Mouse (Mus musculus) mammary gland, adult 2 months (tissue): ENCODE results near the gene Oaz1. TPM values are rescaled to one million over a fixed set of nuclear protein-coding genes. Genes with fewer than 3 reads are reported as not detected.

ENCODE experiments used
- polyA plus RNA-seq: library from polyadenylated mRNA; depleted of rRNA; stranded (reverse); fragments of >200 nt; gene quantifications from 2 replicates; pipeline ENCODE4 v1.2.3, GENCODE M21; 2012; ENCODE audit warnings: low replicate concordance; rRNA removed

The Oaz1 gene
- polyA plus RNA-seq, result 1,126 and 1,128 TPM in 2 replicates

DNA sequence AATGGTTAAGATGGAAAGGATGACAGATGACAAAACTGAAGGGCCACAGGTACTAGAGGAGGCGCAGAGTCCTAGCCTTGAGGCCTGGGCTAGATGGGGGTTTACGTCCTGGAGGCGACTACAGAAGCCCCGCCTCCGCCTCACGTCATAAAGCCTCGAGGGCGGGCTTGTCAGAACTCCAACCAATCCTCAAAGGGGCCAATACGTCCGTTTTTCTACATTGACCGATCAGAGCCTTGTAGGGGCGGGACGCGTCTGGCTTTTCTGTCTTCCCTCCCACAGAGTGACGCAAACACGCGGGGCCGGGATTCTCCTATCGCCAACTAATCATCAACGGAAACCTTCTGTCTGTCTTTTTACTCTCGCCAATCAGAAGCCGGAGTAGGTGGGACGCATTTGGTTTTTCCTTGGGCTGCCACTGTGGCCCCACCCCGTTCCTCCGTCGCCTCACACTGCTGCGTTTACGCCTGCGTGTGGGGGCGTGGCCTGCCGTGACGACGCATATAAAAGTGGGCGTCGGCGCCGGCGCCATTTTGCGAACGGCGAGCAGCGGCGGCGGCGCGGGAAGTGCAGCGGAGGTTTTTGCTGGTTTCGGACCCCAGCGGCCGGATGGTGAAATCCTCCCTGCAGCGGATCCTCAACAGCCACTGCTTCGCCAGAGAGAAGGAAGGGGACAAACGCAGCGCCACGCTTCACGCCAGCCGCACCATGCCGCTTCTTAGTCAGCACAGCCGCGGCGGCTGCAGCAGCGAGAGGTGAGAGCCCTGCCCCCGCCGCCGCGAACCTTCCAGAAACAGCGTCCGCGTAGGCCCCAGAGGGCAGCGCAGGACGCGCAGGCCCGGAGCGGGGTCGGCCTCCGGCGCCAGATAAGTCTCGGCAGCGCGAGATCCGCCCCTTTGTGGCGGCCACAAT is at the start of gene Oaz1:
Oaz1 (plus strand) TSS at position 506 of the 912 bp plus-strand sequence.

DNA sequence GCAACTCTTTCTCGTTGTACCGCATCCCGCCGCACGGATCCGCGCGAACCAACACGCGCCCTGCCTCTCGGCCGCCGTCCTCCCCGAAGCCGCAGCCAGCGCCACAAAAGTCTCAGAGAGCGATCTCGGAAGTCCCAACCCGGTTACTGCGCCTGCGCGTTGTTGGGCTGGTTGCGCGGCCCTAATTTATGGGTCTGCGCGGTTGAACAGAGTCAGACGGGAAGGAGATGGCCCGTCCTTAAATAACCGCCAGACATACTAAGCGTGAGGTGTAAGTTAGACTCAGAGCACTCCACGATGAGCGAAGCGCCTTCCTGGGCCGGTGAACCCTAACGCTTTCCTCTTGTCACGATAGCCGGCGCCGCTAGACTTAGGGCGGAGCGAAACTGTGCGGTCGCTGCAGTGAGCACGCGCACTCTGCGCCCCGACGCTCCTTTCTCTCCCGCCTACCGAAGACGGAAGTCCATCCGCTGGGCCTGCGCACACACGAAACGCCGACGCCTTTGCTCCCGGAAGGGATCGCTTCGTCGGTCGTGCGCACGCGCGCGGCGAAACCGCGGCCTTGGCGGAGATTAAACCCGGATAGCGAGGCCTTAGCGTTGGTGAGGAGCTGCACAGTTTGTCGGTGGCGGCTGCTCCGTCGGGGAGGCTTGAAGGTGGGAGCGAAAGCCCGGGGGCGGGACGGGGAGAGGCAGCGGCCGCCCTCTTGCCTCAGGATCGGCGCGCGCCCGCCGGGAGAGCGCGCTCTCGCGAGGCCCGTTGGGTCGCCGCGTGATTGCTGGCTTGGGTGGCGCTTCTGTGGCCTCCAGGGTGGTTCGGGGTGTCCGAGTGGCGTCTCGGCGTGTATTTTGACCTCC is 28.1 kb upstream of the Oaz1 start, which contains the start of the genes Sf3a2 and Plekhj1:
Sf3a2 (plus strand) TSS at position 49 of the 857 bp plus-strand sequence.
Plekhj1 (minus strand) TSS at position 477 of the 857 bp plus-strand sequence.

DNA sequence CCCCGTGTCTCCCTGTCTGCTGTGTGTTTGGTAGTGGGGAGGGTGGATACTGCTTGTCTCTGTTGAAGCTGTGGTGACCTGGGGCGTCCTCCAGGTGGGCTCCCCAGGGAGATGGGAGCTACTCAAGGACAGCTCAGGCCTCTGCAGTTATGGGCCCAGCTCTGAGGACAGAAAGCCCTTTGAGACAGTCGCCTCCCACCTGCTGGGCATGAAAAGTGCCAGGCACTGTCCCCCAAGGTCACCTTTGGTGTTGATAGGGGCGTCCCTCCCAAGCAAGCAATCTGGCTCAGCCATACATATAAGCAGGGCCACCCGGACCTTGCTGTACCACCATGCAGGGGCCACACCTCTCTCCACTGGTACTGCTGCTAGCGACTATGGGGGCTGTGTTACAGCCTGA is 21.5 kb upstream of the Oaz1 start, which contains the start of gene Amh:
Amh (plus strand) TSS at position 328 of the 400 bp plus-strand sequence.

DNA sequence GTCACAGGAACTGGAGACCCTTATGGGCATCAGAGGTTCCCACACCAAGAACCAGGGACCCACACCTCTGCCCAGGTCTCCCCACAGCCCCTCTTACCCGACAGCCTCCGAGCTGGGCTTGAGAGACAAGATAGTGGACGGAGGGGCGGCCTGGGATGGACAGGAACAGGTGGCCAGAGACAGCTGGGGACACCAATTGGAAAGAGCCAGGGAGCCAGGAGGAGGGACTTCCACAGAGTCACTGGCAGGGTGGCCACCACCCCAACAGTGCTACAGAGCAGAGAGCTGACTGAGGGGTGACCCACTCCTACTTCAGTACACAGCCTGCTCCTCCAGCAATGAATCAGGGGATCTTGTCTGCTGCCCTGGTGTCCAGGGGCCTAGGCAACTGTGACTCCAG is 13.1 kb upstream of the Oaz1 start, which contains the start of gene Jsrp1:
Jsrp1 (minus strand) TSS at position 133 of the 400 bp plus-strand sequence.

DNA sequence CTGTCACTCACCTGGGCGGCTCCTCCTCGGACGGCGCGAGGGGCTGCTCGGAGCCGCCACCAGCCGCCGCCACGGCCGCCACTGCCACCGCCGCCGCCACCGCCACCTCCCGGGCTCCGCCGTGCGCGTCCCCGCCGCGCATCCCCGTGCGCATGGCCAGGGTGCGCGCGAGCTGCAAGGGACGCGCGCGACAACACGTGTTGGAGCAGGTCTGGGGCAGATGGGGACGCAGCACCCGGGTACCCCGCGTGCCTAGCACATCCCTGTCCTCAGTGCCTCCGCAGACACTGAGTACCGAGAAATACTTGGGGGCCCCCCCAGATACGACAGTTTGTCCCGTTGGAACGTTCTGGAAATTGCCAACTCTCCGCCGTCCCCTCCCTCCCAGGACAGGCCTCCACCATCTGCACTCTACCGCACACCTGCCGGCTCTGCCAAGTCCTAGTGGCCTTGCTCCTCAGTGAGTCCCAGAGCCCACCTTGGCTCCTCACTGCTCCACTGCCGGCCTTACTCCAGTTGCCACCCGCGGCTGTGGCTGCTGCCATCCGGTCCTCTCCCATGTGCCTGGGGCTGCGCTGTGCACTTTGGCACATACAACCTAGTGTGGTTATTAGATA is 17.6 kb downstream of the Oaz1 start, which contains the start of gene Lingo3:
Lingo3 (minus strand) TSS at position 109 of the 617 bp plus-strand sequence.

DNA sequence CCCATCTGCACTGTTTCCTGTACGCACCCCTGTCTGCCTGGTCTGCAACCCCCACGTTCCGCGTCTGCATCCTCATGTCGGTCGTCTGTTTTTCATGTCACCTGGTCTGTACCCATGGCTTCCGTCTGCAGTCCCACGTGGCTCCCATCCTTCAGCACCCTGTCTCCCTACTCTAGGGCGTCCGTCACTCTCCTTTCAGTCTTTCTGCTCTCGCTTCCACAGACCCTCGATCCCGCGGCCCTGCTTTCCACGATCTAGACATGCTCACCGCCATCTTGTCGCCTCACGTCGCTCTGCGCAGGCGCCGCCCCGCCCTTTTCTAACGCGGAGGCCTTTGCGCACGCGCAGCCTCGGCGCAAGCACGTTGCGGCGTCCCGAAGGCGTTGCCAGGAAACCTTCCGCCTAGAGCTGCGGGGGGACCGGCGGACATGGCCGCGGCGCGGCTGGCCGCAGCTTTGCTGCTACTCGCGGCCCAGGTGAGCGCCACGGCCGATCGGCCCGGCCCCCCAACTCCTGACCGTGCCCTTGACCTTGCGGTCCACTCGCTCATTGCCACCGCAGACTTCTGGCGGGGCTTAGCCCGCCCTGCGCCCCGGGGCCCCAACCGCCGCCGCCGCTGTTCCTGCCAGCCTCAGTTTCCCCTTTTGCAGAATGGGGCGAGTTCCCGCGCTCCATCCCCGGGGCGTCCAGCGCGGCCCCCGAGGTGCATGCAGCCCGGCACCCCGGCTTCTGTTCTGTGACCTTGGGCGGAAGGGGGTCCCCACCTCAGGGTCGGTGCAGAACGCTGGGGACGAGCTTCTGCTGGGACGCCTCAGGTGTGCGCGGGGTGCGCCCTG is 28.7 kb downstream of the Oaz1 start, which contains the start of the genes Lsm7 and Sppl2b:
Lsm7 (minus strand) TSS at position 297 of the 836 bp plus-strand sequence.
Sppl2b (plus strand) TSS at position 363 of the 836 bp plus-strand sequence.

DNA sequence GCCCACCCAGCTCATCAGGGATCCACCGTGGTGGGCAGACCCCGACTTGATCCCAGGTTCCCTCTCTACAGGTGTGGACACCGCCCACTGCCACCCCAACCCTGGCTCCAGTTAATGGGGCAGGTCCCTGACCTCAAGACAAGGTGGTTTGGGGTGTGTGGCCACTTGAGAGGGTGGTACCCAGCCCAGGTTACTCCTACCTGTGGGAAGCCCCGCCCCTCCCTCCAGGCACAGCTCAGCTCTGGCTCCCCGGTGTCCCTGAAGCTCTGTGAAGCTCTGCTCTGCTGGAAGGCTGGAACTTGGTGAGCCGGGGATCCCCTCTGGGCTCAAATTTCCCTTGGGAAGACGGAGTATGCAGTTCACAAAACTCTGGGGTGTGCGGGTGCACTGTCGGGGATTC is 45.1 kb downstream of the Oaz1 start, which contains the start of gene Tmprss9:
Tmprss9 (plus strand) TSS at position 268 of the 400 bp plus-strand sequence.

Other genes with a start within 250 kb of the Oaz1 start
- 17.2 and 59.7 TPM in 2 replicates for gene Klf16, start 249.3 kb upstream of the Oaz1 start, polyA plus RNA-seq
- gene Abhd17a, start 236.3 kb upstream of the Oaz1 start, polyA plus RNA-seq, result 205 and 464 TPM in 2 replicates
- 135 and 145 TPM in 2 replicates for gene Scamp4, start 223.8 kb upstream of the Oaz1 start, polyA plus RNA-seq
- gene Adat3, start 223.8 kb upstream of the Oaz1 start, polyA plus RNA-seq, result 11.8 and 32.4 TPM in 2 replicates
- 2.7 and 3.6 TPM in 2 replicates for gene Gm49322, start 220.6 kb upstream of the Oaz1 start, polyA plus RNA-seq
- gene Csnk1g2, start 203.8 kb upstream of the Oaz1 start, polyA plus RNA-seq, result 181 and 382 TPM in 2 replicates
- gene Btbd2, start 169.6 kb upstream of the Oaz1 start, polyA plus RNA-seq, result 87.3 and 118 TPM in 2 replicates
- 740 and 1,180 TPM in 2 replicates for gene Mknk2, start 148.5 kb upstream of the Oaz1 start, polyA plus RNA-seq
- 80.9 and 125 TPM in 2 replicates for gene Mob3a, start 124.7 kb upstream of the Oaz1 start, polyA plus RNA-seq
- gene Izumo4, start 124.5 kb upstream of the Oaz1 start, polyA plus RNA-seq, result 46.0 and 58.0 TPM in 2 replicates
- gene Ap3d1, start 84.4 kb upstream of the Oaz1 start, polyA plus RNA-seq, result 127 and 144 TPM in 2 replicates
- 18.6 and 59.0 TPM in 2 replicates for gene Dot1l, start 71.5 kb upstream of the Oaz1 start, polyA plus RNA-seq
- 28.5 and 70.7 TPM in 2 replicates for gene Sf3a2, start 28.5 kb upstream of the Oaz1 start, polyA plus RNA-seq
- gene Plekhj1, start 28.0 kb upstream of the Oaz1 start, polyA plus RNA-seq, result 48.7 and 79.2 TPM in 2 replicates
- 0.47 and 3.1 TPM in 2 replicates for gene Amh, start 21.4 kb upstream of the Oaz1 start, polyA plus RNA-seq
- gene Jsrp1, start 13.2 kb upstream of the Oaz1 start, polyA plus RNA-seq, result 0.38 and 44.2 TPM in 2 replicates
- 3.3 TPM in 1 of 2 replicates, not detected in the other for gene Lingo3, start 17.4 kb downstream of the Oaz1 start, polyA plus RNA-seq
- 89.6 and 111 TPM in 2 replicates for gene Lsm7, start 28.6 kb downstream of the Oaz1 start, polyA plus RNA-seq
- 96.5 and 123 TPM in 2 replicates for gene Sppl2b, start 28.6 kb downstream of the Oaz1 start, polyA plus RNA-seq
- 0.13 and 0.14 TPM in 2 replicates for gene Tmprss9, start 45.2 kb downstream of the Oaz1 start, polyA plus RNA-seq
- gene Timm13, start 74.3 kb downstream of the Oaz1 start, polyA plus RNA-seq, result 202 and 257 TPM in 2 replicates
- gene Lmnb2, start 91.6 kb downstream of the Oaz1 start, polyA plus RNA-seq, result 11.2 and 14.6 TPM in 2 replicates
- 31.8 and 52.6 TPM in 2 replicates for gene Gadd45b, start 103.4 kb downstream of the Oaz1 start, polyA plus RNA-seq
- 6.4 and 7.3 TPM in 2 replicates for gene Gng7, start 188.3 kb downstream of the Oaz1 start, polyA plus RNA-seq
- gene Diras1, start 199.0 kb downstream of the Oaz1 start, polyA plus RNA-seq, result 0.09 and 0.27 TPM in 2 replicates
- gene Slc39a3, start 210.8 kb downstream of the Oaz1 start, polyA plus RNA-seq, result 36.6 and 42.0 TPM in 2 replicates
- 313 and 371 TPM in 2 replicates for gene Sgta, start 233.5 kb downstream of the Oaz1 start, polyA plus RNA-seq
- 30.9 and 38.7 TPM in 2 replicates for gene Thop1, start 243.4 kb downstream of the Oaz1 start, polyA plus RNA-seq